Mouse (Mus musculus) adrenal gland (tissue): ENCODE measurements around the gene Zfp385c.
"Not testable (repeated sequence)": the region's sequence is repeated elsewhere in the genome, so short reads cannot be mapped to it uniquely, and the experiment has no call there.

Experiments
- intact Hi-C: fragments of 180-260 bp; cut with DNase I; formaldehyde crosslinking; loops from one replicate; pipeline ENCODE4 v1.15.1; 2025

Zfp385c gene

DNA sequence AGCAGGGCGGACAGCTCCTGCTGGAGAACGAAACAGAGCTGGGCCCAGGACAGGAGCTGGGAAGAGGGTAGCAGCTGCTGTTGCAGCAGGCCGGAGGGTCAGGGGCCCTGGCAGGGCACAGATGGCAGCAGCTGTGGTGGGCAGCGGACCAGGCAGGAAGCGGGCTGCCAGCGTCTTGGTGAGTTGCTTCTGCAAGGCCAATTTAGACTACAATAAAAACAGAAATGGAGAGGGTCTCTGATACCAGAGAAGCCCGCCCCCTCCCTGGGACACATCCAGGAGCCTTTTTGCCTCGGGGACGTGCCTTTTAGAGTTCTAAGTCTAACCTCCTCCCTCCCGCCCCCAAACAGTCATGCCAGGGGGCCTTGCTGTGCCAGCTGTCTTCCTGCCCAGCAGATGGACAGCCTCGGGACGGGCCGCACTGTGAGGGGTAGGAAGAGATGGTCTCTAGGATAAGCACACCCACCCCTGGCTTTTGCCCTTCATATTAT lies 63.3 kb downstream of the Zfp385c start:
- intact Hi-C loops = no loop called here

DNA sequence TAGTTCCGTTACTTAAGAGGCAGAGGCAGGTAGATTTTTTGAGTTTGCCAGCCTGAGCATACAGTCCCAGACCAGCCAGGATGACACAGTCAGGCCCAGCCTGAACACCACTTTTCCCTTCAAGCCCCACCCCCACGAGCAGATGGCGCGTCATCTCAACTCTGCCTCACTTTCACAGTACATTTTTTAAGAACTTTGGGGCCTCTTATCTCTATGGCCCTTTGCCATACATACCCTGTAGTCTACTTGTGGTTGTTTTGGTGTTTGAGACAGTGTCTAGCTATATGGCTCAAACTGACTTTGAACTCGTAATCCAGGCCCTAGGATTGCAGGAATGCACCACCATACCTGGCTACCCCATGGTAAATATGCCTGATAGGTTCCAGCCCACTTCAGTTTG lies 64.2 kb downstream of the Zfp385c start:
- intact Hi-C loops = no loop called here

DNA sequence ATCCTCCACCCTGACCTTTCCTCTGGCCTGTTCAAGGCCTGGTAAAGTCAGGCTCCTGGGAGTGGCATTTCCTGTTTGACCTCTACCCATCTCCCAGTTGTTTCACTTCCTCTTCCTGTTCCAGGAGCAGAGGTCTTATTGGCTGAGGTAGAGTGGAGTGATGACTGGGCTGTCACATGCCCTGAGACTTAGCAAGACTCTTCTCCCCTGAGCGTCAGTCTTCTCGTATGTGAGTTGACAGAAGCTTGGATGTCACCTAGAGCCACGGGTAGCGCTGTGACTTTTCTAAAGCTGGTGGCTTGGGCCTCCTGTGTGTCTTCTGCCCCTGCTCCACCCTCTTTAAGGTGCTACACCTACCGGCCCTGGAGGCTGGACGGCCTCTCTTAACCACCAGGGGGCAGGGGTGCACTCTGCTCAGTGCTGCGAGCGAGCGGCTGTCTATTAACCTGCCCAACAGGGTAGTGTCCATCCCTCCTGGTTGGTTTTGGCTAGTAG lies 65.5 kb downstream of the Zfp385c start:
- intact Hi-C loops = loop anchor here (1.0 kb wide), 1 partner anchor 69 kb away; no protein-coding TSS in a partner anchor

DNA sequence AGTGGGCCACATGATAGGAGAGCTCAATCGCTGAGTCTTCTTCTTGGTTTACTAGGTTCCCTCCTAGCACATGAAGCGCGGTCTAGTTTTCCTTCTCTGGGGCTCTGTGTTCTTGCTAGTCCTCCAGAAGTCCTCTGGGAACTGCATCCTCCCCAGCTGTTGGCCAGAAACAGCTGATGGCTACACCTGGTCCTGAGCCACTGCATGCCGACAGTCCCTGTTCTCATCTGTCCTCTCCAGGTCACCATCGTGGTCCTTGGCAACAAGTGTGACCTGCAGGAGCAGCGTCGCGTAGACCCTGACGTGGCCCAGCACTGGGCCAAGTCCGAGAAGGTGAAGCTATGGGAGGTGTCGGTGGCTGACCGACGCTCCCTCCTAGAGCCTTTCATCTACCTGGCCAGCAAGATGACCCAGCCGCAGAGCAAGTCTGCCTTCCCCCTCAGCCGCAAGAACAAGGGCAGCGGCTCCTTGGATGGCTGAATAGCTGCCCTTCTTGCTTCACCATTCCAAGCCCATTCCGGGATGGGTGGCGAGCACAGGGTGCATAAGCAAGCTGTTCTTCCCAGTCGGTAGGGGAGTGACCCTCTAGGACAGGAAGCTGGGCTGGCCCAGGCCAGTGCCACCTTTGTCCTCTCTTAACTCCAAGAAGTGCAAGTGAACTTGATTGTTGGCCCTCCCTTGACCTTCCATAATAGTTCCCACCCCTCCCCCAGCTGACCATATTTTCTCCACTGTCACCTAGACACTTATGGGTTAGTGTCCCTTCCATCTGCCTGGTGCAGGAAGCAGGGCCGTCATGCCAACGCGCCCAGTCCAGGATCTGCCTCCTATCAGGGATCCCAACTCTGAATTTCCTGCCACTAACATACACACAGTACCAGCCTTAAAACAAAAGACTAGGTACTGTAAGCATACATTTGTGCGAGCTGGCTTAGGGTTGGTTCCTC lies 66.2 kb downstream of the Zfp385c start:
- intact Hi-C loops = loop anchor here (1.0 kb wide), 1 partner anchor 69 kb away; no protein-coding TSS in a partner anchor

DNA sequence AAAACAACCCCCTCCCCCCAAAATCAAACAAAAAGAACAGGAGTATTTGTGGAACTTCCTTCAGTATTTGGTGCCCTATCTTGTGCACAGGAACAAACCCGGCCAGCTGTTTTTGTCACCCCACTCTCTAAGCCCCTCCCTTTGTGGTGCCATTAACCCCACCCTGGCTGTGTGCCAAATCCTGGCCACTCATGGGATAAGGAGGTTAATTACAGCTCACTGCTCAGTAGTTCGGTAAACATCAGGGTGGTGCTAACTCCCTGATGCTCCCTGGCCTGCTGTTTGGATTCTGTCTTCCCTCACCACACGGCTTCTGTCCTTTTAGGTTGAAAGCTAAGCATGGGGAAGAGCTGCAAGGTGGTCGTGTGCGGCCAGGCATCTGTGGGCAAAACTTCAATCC lies 68.4 kb downstream of the Zfp385c start:
- intact Hi-C loops = loop anchor here (5.0 kb wide), 1 partner anchor 52 kb away; the partner anchor contains the start of gene Cnp

DNA sequence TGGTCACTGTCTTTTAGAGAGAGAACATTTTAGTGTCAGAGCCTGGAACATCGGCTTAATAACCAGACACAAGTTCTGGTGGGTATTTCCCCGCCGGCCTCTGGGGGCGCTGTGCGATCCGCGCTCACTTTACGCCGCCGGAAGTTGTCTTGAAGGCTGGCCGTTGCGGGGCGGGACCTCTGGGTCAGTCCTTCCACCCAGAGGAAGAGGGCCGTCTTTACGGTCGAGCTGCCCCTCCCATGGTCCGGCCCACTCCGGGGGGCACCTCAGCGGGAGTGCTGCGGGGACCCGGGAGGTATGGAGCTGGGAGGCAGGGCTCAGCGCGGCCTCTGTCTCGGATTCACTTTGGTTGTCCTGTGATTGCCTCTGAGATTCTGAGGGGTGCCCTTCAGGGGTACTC lies 69.5 kb downstream of the Zfp385c start:
- intact Hi-C loops = loop anchor here (5.0 kb wide), 1 partner anchor 50 kb away; the partner anchor contains the start of gene Cnp

DNA sequence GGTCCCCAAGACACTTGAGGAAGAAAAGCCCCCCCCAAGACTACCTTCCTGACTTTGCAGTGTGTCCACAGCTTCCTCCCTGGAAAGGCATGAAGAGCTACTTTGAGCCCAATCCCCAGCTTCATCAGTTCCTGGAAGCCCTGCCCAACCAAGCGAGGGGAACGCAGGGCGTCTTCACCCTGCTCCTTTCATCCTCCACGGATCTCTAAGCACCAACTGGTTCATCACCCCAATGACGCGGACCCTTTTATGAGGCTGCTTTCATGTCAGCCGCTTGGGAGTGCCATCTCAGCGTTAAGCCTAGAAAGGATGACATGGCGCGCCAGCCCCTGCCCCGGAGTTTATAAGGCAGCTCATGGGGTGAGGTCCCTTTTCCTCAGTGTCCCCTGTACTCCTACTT lies 72.3 kb downstream of the Zfp385c start, which contains the start of gene Dnajc7:
Gene Dnajc7, minus strand, starts transcription at position 187 of the 400 bp plus-strand sequence.
- intact Hi-C loops = loop anchor here (5.0 kb wide), 1 partner anchor 48 kb away; the partner anchor contains the start of gene Cnp

DNA sequence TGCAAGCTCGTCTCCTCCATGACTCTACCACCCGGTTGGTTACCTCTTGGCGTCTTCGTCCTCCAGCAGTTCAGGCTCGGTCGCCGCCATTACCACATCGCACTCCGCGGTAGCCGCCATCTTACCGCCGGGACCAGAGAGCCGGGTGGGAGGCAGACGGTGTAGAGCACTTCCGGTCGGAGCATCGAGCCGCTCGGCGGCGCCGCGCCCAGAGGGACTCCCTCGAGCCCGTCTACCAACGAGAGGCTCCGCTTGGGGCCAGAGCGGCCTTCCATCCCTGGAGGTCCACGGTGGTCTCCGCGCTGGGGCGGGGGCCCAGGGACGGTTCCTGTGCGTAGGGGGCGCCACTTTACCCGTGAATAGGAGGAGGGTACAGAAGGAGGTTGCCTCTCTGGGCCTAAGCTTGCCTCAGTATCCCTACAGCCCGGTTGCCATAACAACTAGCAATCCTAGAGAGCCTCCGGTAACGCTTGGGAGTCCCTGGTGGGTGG lies 72.7 kb downstream of the Zfp385c start:
- intact Hi-C loops = no loop called here

DNA sequence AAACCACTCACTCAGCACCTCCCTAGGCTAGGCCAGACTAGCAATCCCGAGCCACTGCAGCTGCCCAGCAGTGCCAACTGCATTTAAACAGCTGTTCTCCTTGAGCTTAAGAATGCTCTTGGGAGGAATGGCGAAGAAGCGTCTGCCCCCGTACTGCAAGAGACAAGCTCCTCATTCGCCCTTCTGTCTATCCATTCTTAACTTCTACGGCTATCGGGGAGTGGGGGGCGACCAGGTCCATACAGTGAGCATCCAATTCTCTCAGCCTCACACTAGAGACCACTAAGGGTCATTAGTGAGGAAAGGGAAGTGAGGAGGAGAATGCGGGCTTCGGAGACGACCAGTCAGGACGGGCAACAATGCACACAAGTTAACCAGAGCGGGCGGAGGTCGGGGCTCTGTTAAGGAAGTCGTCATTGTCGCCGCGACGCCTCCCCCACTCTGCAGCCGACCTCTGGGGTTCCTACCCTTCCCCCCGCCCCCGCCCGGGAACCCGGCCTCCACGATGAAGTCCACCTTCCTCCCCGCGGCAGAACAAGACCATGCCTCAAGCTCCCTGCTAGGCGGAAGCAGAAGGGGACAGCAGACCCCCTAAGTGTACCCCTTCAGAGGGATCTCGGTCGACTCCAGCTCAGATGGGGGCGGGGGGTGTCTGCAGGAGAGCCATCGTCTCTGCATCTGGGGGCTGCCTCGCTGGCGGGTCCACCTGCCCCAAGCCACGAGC lies 73.3 kb downstream of the Zfp385c start, which contains the start of gene Nkiras2:
Gene Nkiras2, plus strand, starts transcription at position 484 of the 724 bp plus-strand sequence.
- intact Hi-C loops = no loop called here

DNA sequence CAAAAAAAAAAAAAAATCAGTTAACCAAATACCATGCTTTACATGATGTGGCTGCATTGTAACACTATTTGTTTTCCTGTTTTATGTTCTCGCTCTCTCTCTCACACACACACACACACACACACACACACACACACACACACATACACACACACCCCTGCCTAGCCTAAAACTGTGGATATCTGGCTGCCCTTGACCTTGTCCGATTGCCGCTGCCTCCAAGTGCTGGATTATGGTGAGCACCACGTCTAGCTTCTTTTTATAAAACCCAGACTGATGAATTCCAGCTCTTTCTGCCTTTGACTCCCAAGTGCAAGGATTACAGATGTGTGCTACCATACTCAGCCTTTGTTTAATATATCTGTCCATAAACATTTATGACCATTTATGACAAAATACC lies 74.8 kb downstream of the Zfp385c start:
- intact Hi-C loops = no loop called here

DNA sequence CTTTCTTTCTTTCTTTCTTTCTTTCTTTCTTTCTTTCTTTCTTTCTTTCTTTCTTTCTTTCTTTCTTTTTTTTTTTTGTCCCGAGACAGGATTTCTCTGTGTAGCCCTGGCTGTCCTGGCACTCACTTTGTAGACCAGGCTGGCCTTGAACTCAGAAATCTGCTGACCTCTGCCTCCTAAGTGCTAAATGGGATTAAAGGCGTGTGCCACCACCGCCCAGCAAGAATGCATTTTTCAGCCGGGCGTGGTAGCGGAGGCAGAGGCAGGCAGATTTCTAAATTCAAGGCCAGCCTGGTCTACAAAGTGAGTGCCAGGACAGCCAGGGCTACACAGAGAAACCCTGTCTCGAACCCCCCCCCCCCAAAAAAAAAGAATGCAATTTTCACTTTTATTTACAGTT lies 75.4 kb downstream of the Zfp385c start:
- intact Hi-C loops = not testable (repeated sequence)

DNA sequence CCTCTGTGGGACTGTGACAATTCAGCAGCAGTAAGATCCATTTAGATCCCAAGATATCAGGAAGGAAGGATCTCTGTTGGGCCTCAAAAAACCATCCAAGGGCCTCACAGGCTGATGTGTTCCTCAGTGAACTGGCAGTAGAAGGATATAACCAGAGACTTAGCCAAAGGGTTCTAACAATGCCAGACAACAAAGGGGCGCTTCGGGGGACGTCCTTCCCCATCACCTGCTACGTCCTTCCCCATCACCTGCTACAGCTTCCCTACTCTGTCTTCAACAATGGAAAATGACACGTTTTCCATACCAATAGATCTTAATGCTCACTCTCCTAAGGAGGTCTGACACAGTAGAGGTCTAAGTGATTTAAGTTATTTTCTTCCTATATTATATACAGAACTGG lies 75.9 kb downstream of the Zfp385c start:
- intact Hi-C loops = no loop called here

DNA sequence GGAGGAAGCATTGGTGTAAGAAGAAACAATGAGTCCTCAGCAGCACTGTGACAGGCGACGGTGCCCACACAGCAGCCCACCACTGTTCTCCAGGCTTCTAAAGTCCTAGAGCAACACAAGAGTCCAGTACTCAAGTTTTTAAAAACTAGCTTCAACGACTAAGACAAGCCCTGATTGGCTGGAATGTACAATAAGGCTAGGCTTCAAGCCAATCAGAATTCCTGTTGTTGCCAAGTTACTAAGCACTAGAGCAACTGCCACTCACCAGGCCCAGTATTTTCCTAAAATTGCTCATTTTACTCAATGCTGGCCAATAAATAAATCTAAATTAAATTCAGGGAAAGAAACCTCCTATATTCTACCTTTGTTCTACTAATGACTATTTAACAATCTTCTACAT lies 79.0 kb downstream of the Zfp385c start:
- intact Hi-C loops = loop anchor here (5.0 kb wide), 1 partner anchor 36 kb away; no protein-coding TSS in a partner anchor

DNA sequence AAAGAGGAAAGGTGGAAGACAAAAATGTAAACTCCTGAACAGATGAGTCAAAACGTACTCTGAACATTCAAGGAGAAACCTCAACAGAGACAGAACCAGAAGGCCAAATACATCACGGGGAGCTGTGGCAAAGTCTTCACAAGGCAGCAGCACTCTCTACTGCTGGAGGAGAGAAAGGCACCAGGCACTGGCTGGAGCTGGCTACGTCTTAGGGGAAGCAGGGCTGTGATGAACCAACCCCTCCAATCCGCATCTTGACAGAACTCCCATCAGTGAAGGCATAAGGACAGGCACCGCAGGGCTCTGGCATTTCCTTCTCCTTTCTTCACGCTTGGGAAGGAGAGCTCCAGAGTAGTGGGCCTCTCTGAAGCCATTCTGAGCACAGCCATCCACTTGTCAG lies 80.6 kb downstream of the Zfp385c start:
- intact Hi-C loops = loop anchor here (5.0 kb wide), 1 partner anchor 34 kb away; no protein-coding TSS in a partner anchor

DNA sequence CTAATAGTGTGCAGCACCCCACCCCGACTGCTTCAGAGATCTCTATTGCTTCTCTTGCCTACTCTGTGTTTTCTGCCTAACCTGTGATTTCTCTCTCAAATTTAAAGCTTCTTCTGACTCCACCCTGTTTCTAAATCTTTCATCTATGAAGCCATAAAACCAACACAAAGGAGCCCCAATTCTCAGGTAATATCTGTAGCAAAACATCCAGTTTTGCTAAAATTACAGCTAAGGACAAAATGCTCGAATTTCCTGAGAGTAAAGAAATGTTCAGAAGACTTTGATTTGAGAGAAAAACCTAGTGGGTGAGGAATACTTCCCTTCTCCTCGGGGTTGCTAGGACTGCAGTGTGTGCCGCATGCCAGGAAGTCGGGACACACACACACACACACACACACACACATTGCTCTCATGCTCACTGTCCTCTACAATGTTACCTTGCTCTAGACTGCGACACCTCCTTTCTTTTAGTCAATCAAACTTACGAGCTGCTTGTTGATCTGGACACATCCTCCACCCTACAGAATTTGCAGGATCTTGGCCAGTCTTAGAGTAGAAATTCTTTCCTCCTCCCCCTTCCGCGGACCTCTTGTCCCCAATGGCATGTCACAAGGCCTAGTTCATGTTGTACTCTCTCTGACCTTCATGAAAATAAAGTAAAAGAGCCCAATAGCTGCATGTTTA lies 82.1 kb downstream of the Zfp385c start:
- intact Hi-C loops = loop anchor here (5.0 kb wide), 1 partner anchor 33 kb away; no protein-coding TSS in a partner anchor

DNA sequence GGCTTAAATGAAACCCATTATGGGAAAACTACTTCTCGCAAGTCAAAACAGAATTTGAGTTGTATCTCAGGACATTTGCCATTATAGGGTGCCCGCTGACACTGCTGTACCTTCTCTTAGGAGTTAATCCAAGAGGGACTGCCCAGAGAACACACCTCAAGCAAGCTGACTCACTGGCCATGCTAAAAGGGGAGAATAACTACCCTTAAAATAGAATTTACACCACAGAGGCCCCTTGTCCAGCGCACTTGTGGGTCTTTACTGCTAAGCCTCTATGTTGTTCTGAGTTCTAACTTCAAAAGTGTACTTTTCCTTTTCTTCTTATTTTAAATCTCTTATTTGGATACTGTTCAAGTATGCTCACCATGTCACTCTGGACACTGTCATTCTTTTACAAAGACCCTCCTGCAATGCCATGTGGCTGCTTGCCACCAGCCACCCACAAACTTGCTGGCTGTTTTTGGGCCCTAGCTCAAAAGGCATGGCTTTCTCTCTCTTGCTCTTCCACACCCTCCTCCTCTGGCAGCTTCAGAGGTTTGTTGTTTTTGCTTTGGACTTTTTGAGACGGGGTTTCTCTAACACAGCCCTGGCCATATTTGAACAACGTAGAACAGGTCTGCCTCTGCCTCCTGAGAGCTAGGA lies 82.8 kb downstream of the Zfp385c start:
- intact Hi-C loops = no loop called here

DNA sequence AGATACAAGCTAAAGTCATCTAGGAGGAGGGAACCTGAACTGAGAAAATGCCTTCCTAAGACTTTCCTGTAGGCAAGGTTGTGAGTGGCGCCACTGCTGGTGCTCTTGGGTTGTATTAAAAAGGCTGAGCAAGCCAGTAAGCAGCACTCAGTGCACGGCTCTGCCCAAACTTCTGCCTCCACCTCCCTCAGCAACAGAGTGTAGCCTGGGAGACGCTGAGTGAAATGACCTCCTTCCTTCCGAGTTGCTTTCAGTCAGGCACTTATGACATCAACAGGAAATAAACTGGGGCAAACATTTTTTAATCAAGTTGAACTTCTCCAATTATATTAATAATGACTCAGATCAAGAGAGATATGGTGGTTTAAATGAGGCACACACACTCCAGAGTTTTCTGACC lies 83.5 kb downstream of the Zfp385c start:
- intact Hi-C loops = no loop called here

DNA sequence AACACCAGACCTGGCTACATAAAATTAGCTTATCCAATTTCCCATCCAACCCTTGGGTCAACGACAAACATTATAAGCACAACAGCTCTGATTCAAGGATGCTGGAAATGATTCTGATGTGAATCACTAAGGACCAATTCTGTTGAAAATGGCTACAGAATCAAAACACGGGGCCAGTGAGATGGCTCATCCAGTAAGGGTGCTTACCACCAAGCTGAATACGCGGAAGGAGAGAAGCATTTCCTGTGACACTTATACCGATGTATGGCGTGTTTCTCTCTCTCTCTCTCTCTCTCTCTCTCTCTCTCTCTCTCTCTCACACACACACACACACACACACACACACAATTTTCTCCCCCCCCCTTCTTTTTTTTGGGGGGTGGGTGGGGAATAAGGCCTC lies 85.1 kb downstream of the Zfp385c start:
- intact Hi-C loops = no loop called here

DNA sequence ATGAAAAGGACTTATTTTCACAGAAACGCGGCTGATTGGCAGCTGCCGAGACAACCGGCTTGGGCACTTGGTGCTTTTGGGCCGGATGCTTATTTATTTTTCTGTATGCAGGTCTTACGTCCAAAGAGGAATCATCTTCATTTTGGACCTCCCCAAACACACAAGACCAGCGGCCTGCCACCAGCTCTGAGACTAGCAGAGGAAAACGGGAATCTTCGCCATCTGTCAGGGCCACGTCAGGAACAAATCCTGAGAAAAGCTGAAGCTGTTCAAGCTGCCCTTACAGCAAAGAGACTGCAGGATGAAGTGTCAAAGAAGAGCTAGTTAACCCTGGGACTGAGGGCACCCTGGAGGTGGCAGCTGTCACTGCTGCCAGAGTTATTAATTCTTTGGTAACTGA lies 86.8 kb downstream of the Zfp385c start:
- intact Hi-C loops = no loop called here
